Mouse (Mus musculus) heart, embryonic 15.5 days (tissue): ENCODE measurements at regions not wholly inside any gene's neighbourhood (a gene's known extent, or its start where the extent isn't known, plus 50 kb on each side); places are given as distances from the start of the nearest gene placed in this dataset.

Experiments used
- ATAC-seq: fragments of 200-750 bp; cut with Nextera tagmentation; replicated peaks from 2 replicates; pipeline ENCODE4 v1.8.0; 2017; ENCODE audit warnings: low read depth, moderate TSS enrichment; ENCODE audit not compliant: insufficient number of reproducible peaks, insufficient read depth, low FRiP score
- H3K27ac ChIP-seq: fragments of 300-500 bp; sonication (generic); 2 replicates; pipeline ENCODE4 v1.5.1; 2015; ENCODE audit warnings: mild to moderate bottlenecking, inconsistent platforms
- H3K27me3 ChIP-seq: fragments of 300-500 bp; sonication (generic); 2 replicates; pipeline ENCODE4 v1.6.1; 2015; ENCODE audit warnings: inconsistent platforms
- H3K36me3 ChIP-seq: fragments of 300-500 bp; sonication (generic); 2 replicates; pipeline ENCODE4 v1.6.1; 2015; ENCODE audit warnings: mild to moderate bottlenecking, inconsistent platforms
- H3K4me1 ChIP-seq: fragments of 300-500 bp; sonication (generic); replicated peaks from 2 replicates; pipeline ENCODE4 v1.6.1; 2015; ENCODE audit warnings: inconsistent platforms
- H3K4me2 ChIP-seq: fragments of 300-500 bp; sonication (generic); 2 replicates; pipeline ENCODE4 v1.6.1; 2015; ENCODE audit warnings: inconsistent platforms, mild to moderate bottlenecking, moderate library complexity
- H3K4me3 ChIP-seq: fragments of 300-500 bp; sonication (generic); 2 replicates; pipeline ENCODE4 v1.5.1; 2015; ENCODE audit warnings: mild to moderate bottlenecking, inconsistent platforms
- H3K9ac ChIP-seq: fragments of 300-500 bp; sonication (generic); 2 replicates; pipeline ENCODE4 v1.6.1; 2015; ENCODE audit warnings: mild to moderate bottlenecking, inconsistent platforms
- H3K9me3 ChIP-seq: fragments of 300-500 bp; sonication (generic); replicated peaks from 2 replicates; pipeline ENCODE4 v1.6.1; 2016; ENCODE audit warnings: inconsistent platforms
- WGBS: fragments of 180-500 bp; shearing (Covaris S2); methylation state at CpG from one replicate; pipeline ENCODE4 v1.1.7; 2015; ENCODE audit warnings: mixed read lengths; 5-methylcytosine and 5-hydroxymethylcytosine counted together

- H3K4me3 ChIP-seq = no peak overlapping the region
- 33% methylated on average over 5 of the region's 5 CpGs for WGBS
- no peaks in the 10 kb centered on the region for H3K36me3 ChIP-seq
- H3K4me2 ChIP-seq = no peak overlapping the region
- no peak for ATAC-seq
- H3K27ac ChIP-seq = no peak overlapping the region
- H3K9ac ChIP-seq = no peak overlapping the region
- H3K4me1 ChIP-seq = no peaks in the 10 kb centered on the region
- no peaks in the 10 kb centered on the region for H3K9me3 ChIP-seq
- H3K27me3 ChIP-seq = no peaks in the 10 kb centered on the region
Measured at GRCm38 (mm10) chr9:23115026-23115425, 107.8 kb upstream of the Bmper start.

- H3K4me3 ChIP-seq = no peak overlapping the region
- no peaks in the 10 kb centered on the region for H3K27me3 ChIP-seq
- WGBS = 53% methylated on average over 5 of the region's 5 CpGs
- no peak for ATAC-seq
- H3K36me3 ChIP-seq = no peaks in the 10 kb centered on the region
- H3K27ac ChIP-seq = no peak overlapping the region
- H3K4me2 ChIP-seq = no peak overlapping the region
- H3K9me3 ChIP-seq = no peaks in the 10 kb centered on the region
- H3K9ac ChIP-seq = no peak overlapping the region
- H3K4me1 ChIP-seq = no peaks in the 10 kb centered on the region
Measured at GRCm38 (mm10) chr9:23115540-23115939, 107.3 kb upstream of the Bmper start.

- Histone ChIP-seq H3K36me3 (no peaks in the 10 kb centered on the region), H3K9ac (no peak overlapping the region), H3K4me1 (no peaks in the 10 kb centered on the region), H3K9me3 (no peaks in the 10 kb centered on the region), H3K4me2 (no peak overlapping the region), H3K27me3 (no peaks in the 10 kb centered on the region), H3K27ac (no peak overlapping the region), H3K4me3 (no peak overlapping the region)
- 30% methylated on average over 1 of the region's 1 CpGs for WGBS
- ATAC-seq = no peak
Measured at GRCm38 (mm10) chr9:23116311-23116710, 106.6 kb upstream of the Bmper start.

- Histone ChIP-seq H3K9me3 (no peaks in the 10 kb centered on the region), H3K4me2 (no peak overlapping the region), H3K9ac (no peak overlapping the region), H3K27ac (no peak overlapping the region), H3K4me1 (peaks cover 6% of the 10 kb centered on the region; the same call in 1 of the 2 replicates), H3K36me3 (no peaks in the 10 kb centered on the region), H3K27me3 (no peaks in the 10 kb centered on the region), H3K4me3 (no peak overlapping the region)
- WGBS = 86% methylated on average over 4 of the region's 4 CpGs
- no peak for ATAC-seq
Measured at GRCm38 (mm10) chr9:23119811-23120210, 103.1 kb upstream of the Bmper start.

- ATAC-seq = no peak
- Histone ChIP-seq H3K36me3 (no peaks in the 10 kb centered on the region), H3K4me2 (no peak overlapping the region), H3K9ac (no peak overlapping the region), H3K4me1 (peaks cover 6% of the 10 kb centered on the region; the same call in 1 of the 2 replicates), H3K4me3 (no peak overlapping the region), H3K27ac (no peak overlapping the region), H3K9me3 (no peaks in the 10 kb centered on the region), H3K27me3 (no peaks in the 10 kb centered on the region)
- 82% methylated on average over 2 of the region's 2 CpGs for WGBS
Measured at GRCm38 (mm10) chr9:23120814-23121213, 102.1 kb upstream of the Bmper start.

- ATAC-seq = no peak
- Histone ChIP-seq H3K9me3 (no peaks in the 10 kb centered on the region), H3K4me1 (peaks cover 6% of the 10 kb centered on the region; the same call in 1 of the 2 replicates), H3K36me3 (no peaks in the 10 kb centered on the region), H3K4me3 (no peak overlapping the region), H3K9ac (no peak overlapping the region), H3K4me2 (no peak overlapping the region), H3K27ac (no peak overlapping the region), H3K27me3 (no peaks in the 10 kb centered on the region)
- WGBS = 74% methylated on average over 5 of the region's 5 CpGs
Measured at GRCm38 (mm10) chr9:23122524-23122923, 100.4 kb upstream of the Bmper start.

GRCm38 (mm10) chr9:23123452-23123851, 99.4 kb upstream of the Bmper start:
- H3K27me3 ChIP-seq = no peaks in the 10 kb centered on the region
- H3K27ac ChIP-seq = no peak overlapping the region
- no peak overlapping the region for H3K4me3 ChIP-seq
- 82% methylated on average over 3 of the region's 3 CpGs for WGBS
- H3K4me2 ChIP-seq = no peak overlapping the region
- peaks cover 10% of the 10 kb centered on the region; the same call in 1 of the 2 replicates for H3K4me1 ChIP-seq
- no peaks in the 10 kb centered on the region for H3K9me3 ChIP-seq
- H3K9ac ChIP-seq = no peak overlapping the region
- ATAC-seq = no peak
- no peaks in the 10 kb centered on the region for H3K36me3 ChIP-seq

GRCm38 (mm10) chr9:23125761-23126704, 96.8 kb upstream of the Bmper start:
- H3K9ac ChIP-seq = no peak overlapping the region
- peaks cover 10% of the 10 kb centered on the region; the same call in 1 of the 2 replicates for H3K4me1 ChIP-seq
- no peaks in the 10 kb centered on the region for H3K9me3 ChIP-seq
- ATAC-seq = no peak
- H3K4me2 ChIP-seq = no peak overlapping the region
- H3K4me3 ChIP-seq = no peak overlapping the region
- H3K36me3 ChIP-seq = no peaks in the 10 kb centered on the region
- WGBS = 56% methylated on average over 10 of the region's 10 CpGs
- H3K27ac ChIP-seq = no peak overlapping the region
- H3K27me3 ChIP-seq = no peaks in the 10 kb centered on the region

- Histone ChIP-seq H3K27ac (no peak overlapping the region), H3K27me3 (no peaks in the 10 kb centered on the region), H3K9ac (no peak overlapping the region), H3K36me3 (no peaks in the 10 kb centered on the region), H3K4me2 (no peak overlapping the region), H3K4me3 (no peak overlapping the region), H3K9me3 (no peaks in the 10 kb centered on the region), H3K4me1 (0 out of 2 replicates have a peak, but pooled peaks cover 4% of the 10 kb centered on the region)
- WGBS = 39% methylated on average over 9 of the region's 9 CpGs
- no peak for ATAC-seq
Measured at GRCm38 (mm10) chr9:23127338-23128017, 95.4 kb upstream of the Bmper start.

GRCm38 (mm10) chr9:23128018-23128369, 94.9 kb upstream of the Bmper start:
- no peaks in the 10 kb centered on the region for H3K9me3 ChIP-seq
- no peak for ATAC-seq
- no peak overlapping the region for H3K4me3 ChIP-seq
- no peak overlapping the region for H3K9ac ChIP-seq
- H3K4me1 ChIP-seq = 0 out of 2 replicates have a peak, but pooled peaks cover 4% of the 10 kb centered on the region
- H3K27ac ChIP-seq = no peak overlapping the region
- H3K27me3 ChIP-seq = no peaks in the 10 kb centered on the region
- 60% methylated on average over 2 of the region's 2 CpGs for WGBS
- no peak overlapping the region for H3K4me2 ChIP-seq
- H3K36me3 ChIP-seq = no peaks in the 10 kb centered on the region

- Histone ChIP-seq H3K9me3 (no peaks in the 10 kb centered on the region), H3K27ac (no peak overlapping the region), H3K36me3 (no peaks in the 10 kb centered on the region), H3K4me2 (no peak overlapping the region), H3K27me3 (no peaks in the 10 kb centered on the region), H3K4me3 (no peak overlapping the region), H3K9ac (no peak overlapping the region), H3K4me1 (peaks cover 9% of the 10 kb centered on the region)
- ATAC-seq = no peak
- WGBS = 90% methylated on average over 2 of the region's 2 CpGs
Measured at GRCm38 (mm10) chr9:23134006-23134405, 88.9 kb upstream of the Bmper start.
